Mouse (Mus musculus) embryonic facial prominence, embryonic 13.5 days (tissue): ENCODE measurements at regions not wholly inside any gene's neighbourhood (a gene's known extent, or its start where the extent isn't known, plus 50 kb on each side); places are given as distances from the start of the nearest gene placed in this dataset.
"Not testable (repeated sequence)": the region's sequence is repeated elsewhere in the genome, so short reads cannot be mapped to it uniquely, and the experiment has no call there.

Experiments used
- ATAC-seq: fragments of 200-750 bp; cut with Nextera tagmentation; 2 replicates; pipeline ENCODE4 v1.8.0; 2017; ENCODE audit warnings: low read depth; ENCODE audit not compliant: insufficient number of reproducible peaks, insufficient read depth, low FRiP score, low TSS enrichment
- H3K27ac ChIP-seq: fragments of 300-500 bp; sonication (generic); 2 replicates; pipeline ENCODE4 v1.5.1; 2015; ENCODE audit warnings: moderate library complexity, mild to moderate bottlenecking, inconsistent platforms
- H3K27me3 ChIP-seq: fragments of 300-500 bp; sonication (generic); 2 replicates; pipeline ENCODE4 v1.6.1; 2015; ENCODE audit warnings: mild to moderate bottlenecking, inconsistent platforms
- H3K36me3 ChIP-seq: fragments of 300-500 bp; sonication (generic); 2 replicates; pipeline ENCODE4 v1.6.1; 2015; ENCODE audit warnings: mild to moderate bottlenecking, inconsistent platforms
- H3K4me1 ChIP-seq: fragments of 300-500 bp; sonication (generic); 2 replicates; pipeline ENCODE4 v1.6.1; 2015; ENCODE audit warnings: inconsistent platforms
- H3K4me2 ChIP-seq: fragments of 300-500 bp; sonication (generic); 2 replicates; pipeline ENCODE4 v1.6.1; 2015; ENCODE audit warnings: moderate library complexity, mild to moderate bottlenecking, inconsistent platforms
- H3K4me3 ChIP-seq: fragments of 300-500 bp; sonication (generic); 2 replicates; pipeline ENCODE4 v1.5.1; 2015; ENCODE audit warnings: mild to moderate bottlenecking, inconsistent platforms
- H3K9ac ChIP-seq: fragments of 300-500 bp; sonication (generic); 2 replicates; pipeline ENCODE4 v1.6.1; 2015; ENCODE audit warnings: mild to moderate bottlenecking, inconsistent platforms
- H3K9me3 ChIP-seq: fragments of 300-500 bp; sonication (generic); 2 replicates; pipeline ENCODE4 v1.6.1; 2016; ENCODE audit warnings: inconsistent platforms
- WGBS: fragments of 180-500 bp; shearing (Covaris S2); methylation state at CpG from one replicate; pipeline ENCODE4 v1.1.7; 2015; ENCODE audit warnings: mixed read lengths; 5-methylcytosine and 5-hydroxymethylcytosine counted together

- 0 out of 2 replicates have a peak, but pooled peaks cover 3% of the 10 kb centered on the region for H3K4me1 ChIP-seq
- no peaks in the 10 kb centered on the region for H3K36me3 ChIP-seq
- no peaks in the 10 kb centered on the region for H3K9me3 ChIP-seq
- no peak overlapping the region for H3K4me2 ChIP-seq
- H3K27ac ChIP-seq: no peak overlapping the region
- no peak overlapping the region for H3K9ac ChIP-seq
- ATAC-seq: no peak
- H3K4me3 ChIP-seq: no peak overlapping the region
- no peaks in the 10 kb centered on the region for H3K27me3 ChIP-seq
- WGBS: 69% methylated on average over 1 of the region's 1 CpGs
These were observed 254.1 kb downstream of the Tpbg start for GRCm38 (mm10) chr9:86096246-86096645.

- no peaks in the 10 kb centered on the region for H3K9me3 ChIP-seq
- 88% methylated on average over 1 of the region's 1 CpGs for WGBS
These were observed 257.1 kb downstream of the Tpbg start for GRCm38 (mm10) chr9:86099325-86099724.

GRCm38 (mm10) chr9:86101360-86102086 is 259.3 kb downstream of the Tpbg start:
- Histone ChIP-seq H3K4me2 (no peak overlapping the region), H3K9me3 (no peaks in the 10 kb centered on the region), H3K4me3 (no peak overlapping the region), H3K36me3 (no peaks in the 10 kb centered on the region), H3K4me1 (no peaks in the 10 kb centered on the region), H3K9ac (no peak overlapping the region), H3K27ac (no peak overlapping the region), H3K27me3 (no peaks in the 10 kb centered on the region)
- no peak for ATAC-seq
- 89% methylated on average over 8 of the region's 8 CpGs for WGBS

More at GRCm38 (mm10) chr9:86099325-86099724, 257.1 kb downstream of the Tpbg start:
- Histone ChIP-seq H3K4me3 (no peak overlapping the region), H3K9ac (no peak overlapping the region), H3K27ac (no peak overlapping the region), H3K27me3 (no peaks in the 10 kb centered on the region), H3K4me1 (no peaks in the 10 kb centered on the region), H3K4me2 (no peak overlapping the region), H3K36me3 (no peaks in the 10 kb centered on the region)
- no peak for ATAC-seq

GRCm38 (mm10) chr9:86103607-86104006 is 261.4 kb downstream of the Tpbg start:
- H3K9me3 ChIP-seq: no peaks in the 10 kb centered on the region
- no peak overlapping the region for H3K9ac ChIP-seq
- no peaks in the 10 kb centered on the region for H3K4me1 ChIP-seq
- ATAC-seq: no peak
- no peak overlapping the region for H3K4me2 ChIP-seq
- no peaks in the 10 kb centered on the region for H3K27me3 ChIP-seq
- H3K36me3 ChIP-seq: no peaks in the 10 kb centered on the region
- 84% methylated on average over 3 of the region's 3 CpGs for WGBS
- H3K4me3 ChIP-seq: no peak overlapping the region
- no peak overlapping the region for H3K27ac ChIP-seq

- Histone ChIP-seq H3K27me3 (no peaks in the 10 kb centered on the region), H3K36me3 (no peaks in the 10 kb centered on the region), H3K4me2 (no peak overlapping the region), H3K4me3 (no peak overlapping the region), H3K4me1 (no peaks in the 10 kb centered on the region), H3K9me3 (no peaks in the 10 kb centered on the region), H3K9ac (no peak overlapping the region), H3K27ac (no peak overlapping the region)
- ATAC-seq: no peak
- WGBS: 70% methylated on average over 3 of the region's 3 CpGs
These were observed 262.5 kb downstream of the Tpbg start for GRCm38 (mm10) chr9:86104664-86105063.

GRCm38 (mm10) chr9:86105851-86106250 is 263.7 kb downstream of the Tpbg start:
- H3K27me3 ChIP-seq: no peaks in the 10 kb centered on the region
- H3K9me3 ChIP-seq: no peaks in the 10 kb centered on the region
- H3K9ac ChIP-seq: no peak overlapping the region
- WGBS: 61% methylated on average over 3 of the region's 3 CpGs
- H3K36me3 ChIP-seq: no peaks in the 10 kb centered on the region
- no peak overlapping the region for H3K4me2 ChIP-seq
- no peak for ATAC-seq
- no peak overlapping the region for H3K4me3 ChIP-seq
- no peaks in the 10 kb centered on the region for H3K4me1 ChIP-seq
- no peak overlapping the region for H3K27ac ChIP-seq

GRCm38 (mm10) chr9:86109906-86110305 is 267.7 kb downstream of the Tpbg start:
- H3K4me1 ChIP-seq: no peaks in the 10 kb centered on the region
- no peaks in the 10 kb centered on the region for H3K27me3 ChIP-seq
- 82% methylated on average over 1 of the region's 1 CpGs for WGBS
- H3K27ac ChIP-seq: no peak overlapping the region
- no peaks in the 10 kb centered on the region for H3K36me3 ChIP-seq
- ATAC-seq: no peak
- H3K9ac ChIP-seq: no peak overlapping the region
- H3K9me3 ChIP-seq: no peaks in the 10 kb centered on the region
- no peak overlapping the region for H3K4me2 ChIP-seq
- H3K4me3 ChIP-seq: no peak overlapping the region

GRCm38 (mm10) chr9:86119370-86119769 is 277.2 kb downstream of the Tpbg start:
- H3K9ac ChIP-seq: no peak overlapping the region
- 91% methylated on average over 3 of the region's 3 CpGs for WGBS
- no peak overlapping the region for H3K27ac ChIP-seq
- no peaks in the 10 kb centered on the region for H3K36me3 ChIP-seq
- H3K27me3 ChIP-seq: no peaks in the 10 kb centered on the region
- no peak overlapping the region for H3K4me3 ChIP-seq
- H3K4me2 ChIP-seq: no peak overlapping the region
- no peaks in the 10 kb centered on the region for H3K4me1 ChIP-seq
- no peak for ATAC-seq
- H3K9me3 ChIP-seq: no peaks in the 10 kb centered on the region

GRCm38 (mm10) chr9:86135617-86136016 is 293.4 kb downstream of the Tpbg start:
- not testable (repeated sequence) for H3K4me3 ChIP-seq, ATAC-seq, H3K27me3 ChIP-seq, H3K4me1 ChIP-seq, H3K4me2 ChIP-seq, H3K9me3 ChIP-seq, H3K27ac ChIP-seq, H3K9ac ChIP-seq, H3K36me3 ChIP-seq
- WGBS: 78% methylated on average over 1 of the region's 1 CpGs

- Histone ChIP-seq H3K9ac (no peak overlapping the region), H3K4me2 (no peak overlapping the region), H3K4me1 (no peaks in the 10 kb centered on the region), H3K4me3 (no peak overlapping the region), H3K9me3 (no peaks in the 10 kb centered on the region), H3K27me3 (no peaks in the 10 kb centered on the region), H3K36me3 (no peaks in the 10 kb centered on the region), H3K27ac (no peak overlapping the region)
- no peak for ATAC-seq
- 86% methylated on average over 4 of the region's 4 CpGs for WGBS
These were observed 303.7 kb downstream of the Tpbg start for GRCm38 (mm10) chr9:86145903-86146302.

- Histone ChIP-seq H3K4me1 (no peaks in the 10 kb centered on the region), H3K9ac (no peak overlapping the region), H3K27me3 (no peaks in the 10 kb centered on the region), H3K27ac (no peak overlapping the region), H3K4me3 (no peak overlapping the region), H3K4me2 (no peak overlapping the region), H3K36me3 (no peaks in the 10 kb centered on the region), H3K9me3 (no peaks in the 10 kb centered on the region)
- ATAC-seq: no peak
- WGBS: 96% methylated on average over 1 of the region's 1 CpGs
These were observed 304.4 kb downstream of the Ube2cbp start for GRCm38 (mm10) chr9:86160316-86160715.

- Histone ChIP-seq H3K4me3 (no peak overlapping the region), H3K4me1 (peaks cover 5% of the 10 kb centered on the region; the same call in 1 of the 2 replicates), H3K27ac (no peak overlapping the region), H3K27me3 (no peaks in the 10 kb centered on the region), H3K9me3 (no peaks in the 10 kb centered on the region), H3K4me2 (no peak overlapping the region), H3K9ac (no peak overlapping the region), H3K36me3 (no peaks in the 10 kb centered on the region)
- WGBS: 72% methylated on average over 3 of the region's 3 CpGs
- ATAC-seq: no peak
These were observed 298.2 kb downstream of the Ube2cbp start for GRCm38 (mm10) chr9:86166362-86167067.
